Mouse (Mus musculus): Measurements from ENCODE around the gene Gm49337.

Gm49337 gene

GRCm38 (mm10) chr4:116162142-116162541 lies 11.0 kb upstream of the Gm49337 start:
- DNase-seq (ENCODE audit: extremely low spot score, low spot score) = no peak

GRCm38 (mm10) chr4:116164759-116165554 lies 8.2 kb upstream of the Gm49337 start:
- DNase-seq (ENCODE audit: extremely low spot score, low spot score) = no peak

- no peak for DNase-seq (ENCODE audit: extremely low spot score, low spot score)
Measured at GRCm38 (mm10) chr4:116165708-116166407, 7.3 kb upstream of the Gm49337 start.

GRCm38 (mm10) chr4:116167404-116167803 lies 5.8 kb upstream of the Gm49337 start, which contains the start of gene Tspan1:
Tspan1 (minus strand) TSS chr4:116167601.
- DNase-seq (ENCODE audit: extremely low spot score, low spot score) = no peak

GRCm38 (mm10) chr4:116168617-116169352 lies 4.4 kb upstream of the Gm49337 start:
- DNase-seq (ENCODE audit: extremely low spot score, low spot score) = peak; percentile 62

GRCm38 (mm10) chr4:116169353-116169672 lies 3.9 kb upstream of the Gm49337 start:
- no peak for DNase-seq (ENCODE audit: extremely low spot score, low spot score)

GRCm38 (mm10) chr4:116173752-116174151 lies 568 bp downstream of the Gm49337 start:
- no peak for DNase-seq (ENCODE audit: extremely low spot score, low spot score)

GRCm38 (mm10) chr4:116174466-116175116 lies 1.4 kb downstream of the Gm49337 start:
- no peak for DNase-seq (ENCODE audit: extremely low spot score, low spot score)

- no peak for DNase-seq (ENCODE audit: extremely low spot score, low spot score)
Measured at GRCm38 (mm10) chr4:116175136-116175535, 2.0 kb downstream of the Gm49337 start.

GRCm38 (mm10) chr4:116175711-116176542 lies 2.7 kb downstream of the Gm49337 start:
- DNase-seq (ENCODE audit: extremely low spot score, low spot score) = no peak

GRCm38 (mm10) chr4:116176543-116176988 lies 3.4 kb downstream of the Gm49337 start:
- no peak for DNase-seq (ENCODE audit: extremely low spot score, low spot score)

GRCm38 (mm10) chr4:116177140-116177539 lies 4.0 kb downstream of the Gm49337 start:
- DNase-seq (ENCODE audit: extremely low spot score, low spot score) = no peak

- no peak for DNase-seq (ENCODE audit: extremely low spot score, low spot score)
Measured at GRCm38 (mm10) chr4:116182079-116182478, 8.9 kb downstream of the Gm49337 start.

- DNase-seq (ENCODE audit: extremely low spot score, low spot score) = no peak
Measured at GRCm38 (mm10) chr4:116182745-116183144, 9.6 kb downstream of the Gm49337 start.

- DNase-seq (ENCODE audit: extremely low spot score, low spot score) = no peak
Measured at GRCm38 (mm10) chr4:116185083-116185482, 11.9 kb downstream of the Gm49337 start.

GRCm38 (mm10) chr4:116192286-116192835 lies 19.2 kb downstream of the Gm49337 start:
- DNase-seq (ENCODE audit: extremely low spot score, low spot score) = no peak

- DNase-seq (ENCODE audit: extremely low spot score, low spot score) = no peak
Measured at GRCm38 (mm10) chr4:116193583-116194383, 20.6 kb downstream of the Gm49337 start.

- DNase-seq (ENCODE audit: extremely low spot score, low spot score) = no peak
Measured at GRCm38 (mm10) chr4:116198422-116198821, 25.2 kb downstream of the Gm49337 start.

- DNase-seq (ENCODE audit: extremely low spot score, low spot score) = no peak
Measured at GRCm38 (mm10) chr4:116204422-116204821, 31.2 kb downstream of the Gm49337 start.
